Mouse (Mus musculus): ENCODE measurements around the gene Gm45713. TPM values are rescaled to one million over a fixed set of nuclear protein-coding genes. Genes with fewer than 3 reads are reported as not detected.

The Gm45713 gene
- polyA plus RNA-seq, 1 experiment from 2014 or later = 0.53 TPM

GRCm38 (mm10) chr7:45144368-45145174 is 8.5 kb upstream of the Gm45713 start:
- H3K4me2 ChIP-seq (ENCODE audit: low read length) = no peak overlapping the region
- DNase-seq (no peak), ATAC-seq (ENCODE audit: low FRiP score, low TSS enrichment) (no peak)
- no peak overlapping the region for H3K4me3 ChIP-seq (replicated peaks; ENCODE audit: low read depth, low read length)
- H3K4me1 ChIP-seq (ENCODE audit: control insufficient read depth, insufficient read depth, low read length) = no peaks in the 10 kb centered on the region
- H3K27me3 ChIP-seq (ENCODE audit: control insufficient read depth, insufficient read depth, low read length) = no peaks in the 10 kb centered on the region
- WGBS = 83% methylated on average over 13 of the region's 13 CpGs
- no peaks in the 10 kb centered on the region for H3K9me3 ChIP-seq (ENCODE audit: control insufficient read depth, low read length)
- H3K36me3 ChIP-seq (ENCODE audit: control insufficient read depth, insufficient read depth, low read length) = peaks cover 27% of the 10 kb centered on the region
- H3K27ac ChIP-seq (replicated peaks; ENCODE audit: low read depth, low read length) = no peak overlapping the region
- H3K9ac ChIP-seq (replicated peaks; ENCODE audit: low read length) = no peak overlapping the region

GRCm38 (mm10) chr7:45141914-45142313 is 5.9 kb upstream of the Gm45713 start:
- Histone ChIP-seq H3K9ac (replicated peaks; ENCODE audit: low read length) (no peak overlapping the region), H3K4me1 (ENCODE audit: control insufficient read depth, insufficient read depth, low read length) (no peaks in the 10 kb centered on the region), H3K4me2 (ENCODE audit: low read length) (no peak overlapping the region), H3K36me3 (ENCODE audit: control insufficient read depth, insufficient read depth, low read length) (peaks cover 27% of the 10 kb centered on the region), H3K27ac (replicated peaks; ENCODE audit: low read depth, low read length) (no peak overlapping the region), H3K4me3 (replicated peaks; ENCODE audit: low read depth, low read length) (no peak overlapping the region), H3K9me3 (ENCODE audit: control insufficient read depth, low read length) (no peaks in the 10 kb centered on the region), H3K27me3 (ENCODE audit: control insufficient read depth, insufficient read depth, low read length) (no peaks in the 10 kb centered on the region)
- no peak for ATAC-seq (ENCODE audit: low FRiP score, low TSS enrichment)
- WGBS = 89% methylated on average over 5 of the region's 5 CpGs
- no peak for DNase-seq

- no peaks in the 10 kb centered on the region for H3K9me3 ChIP-seq (ENCODE audit: control insufficient read depth, low read length)
- no peak overlapping the region for H3K9ac ChIP-seq (replicated peaks; ENCODE audit: low read length)
- H3K27me3 ChIP-seq (ENCODE audit: control insufficient read depth, insufficient read depth, low read length) = no peaks in the 10 kb centered on the region
- no peak overlapping the region for H3K4me3 ChIP-seq (replicated peaks; ENCODE audit: low read depth, low read length)
- ATAC-seq (ENCODE audit: low FRiP score, low TSS enrichment) (no peak), DNase-seq (no peak)
- peaks cover 25% of the 10 kb centered on the region for H3K36me3 ChIP-seq (ENCODE audit: control insufficient read depth, insufficient read depth, low read length)
- 95% methylated on average over 3 of the region's 3 CpGs for WGBS
- no peak overlapping the region for H3K4me2 ChIP-seq (ENCODE audit: low read length)
- H3K27ac ChIP-seq (replicated peaks; ENCODE audit: low read depth, low read length) = no peak overlapping the region
- H3K4me1 ChIP-seq (ENCODE audit: control insufficient read depth, insufficient read depth, low read length) = no peaks in the 10 kb centered on the region
These were observed 5.3 kb upstream of the Gm45713 start for GRCm38 (mm10) chr7:45141319-45141718.

GRCm38 (mm10) chr7:45139904-45140723 is 4.1 kb upstream of the Gm45713 start:
- Histone ChIP-seq H3K36me3 (ENCODE audit: control insufficient read depth, insufficient read depth, low read length) (peaks cover 14% of the 10 kb centered on the region; the same call in 1 of the 2 replicates), H3K9ac (replicated peaks; ENCODE audit: low read length) (no peak overlapping the region), H3K4me2 (ENCODE audit: low read length) (no peak overlapping the region), H3K27me3 (ENCODE audit: control insufficient read depth, insufficient read depth, low read length) (peaks cover 8% of the 10 kb centered on the region; the same call in 1 of the 2 replicates), H3K9me3 (ENCODE audit: control insufficient read depth, low read length) (no peaks in the 10 kb centered on the region), H3K27ac (replicated peaks; ENCODE audit: low read depth, low read length) (no peak overlapping the region), H3K4me3 (replicated peaks; ENCODE audit: low read depth, low read length) (no peak overlapping the region), H3K4me1 (ENCODE audit: control insufficient read depth, insufficient read depth, low read length) (no peaks in the 10 kb centered on the region)
- 80% methylated on average over 8 of the region's 8 CpGs for WGBS
- DNase-seq = no peak
- ATAC-seq (ENCODE audit: low FRiP score, low TSS enrichment) = no peak

GRCm38 (mm10) chr7:45138403-45138802 is 2.4 kb upstream of the Gm45713 start:
- ATAC-seq (ENCODE audit: low FRiP score, low TSS enrichment) (no peak), DNase-seq (no peak)
- H3K36me3 ChIP-seq (ENCODE audit: control insufficient read depth, insufficient read depth, low read length) = peaks cover 2% of the 10 kb centered on the region; the same call in 1 of the 2 replicates
- no peaks in the 10 kb centered on the region for H3K9me3 ChIP-seq (ENCODE audit: control insufficient read depth, low read length)
- no peaks in the 10 kb centered on the region for H3K4me1 ChIP-seq (ENCODE audit: control insufficient read depth, insufficient read depth, low read length)
- WGBS = 75% methylated on average over 1 of the region's 1 CpGs
- H3K27me3 ChIP-seq (ENCODE audit: control insufficient read depth, insufficient read depth, low read length) = peaks cover 16% of the 10 kb centered on the region; the same call in 1 of the 2 replicates
- no peak overlapping the region for H3K9ac ChIP-seq (replicated peaks; ENCODE audit: low read length)
- H3K4me2 ChIP-seq (ENCODE audit: low read length) = no peak overlapping the region
- no peak overlapping the region for H3K4me3 ChIP-seq (replicated peaks; ENCODE audit: low read depth, low read length)
- no peak overlapping the region for H3K27ac ChIP-seq (replicated peaks; ENCODE audit: low read depth, low read length)

GRCm38 (mm10) chr7:45137171-45138006 is 1.4 kb upstream of the Gm45713 start:
- no peaks in the 10 kb centered on the region for H3K4me1 ChIP-seq (ENCODE audit: control insufficient read depth, insufficient read depth, low read length)
- no peak for ATAC-seq (ENCODE audit: low FRiP score, low TSS enrichment)
- 84% methylated on average over 12 of the region's 12 CpGs for WGBS
- no peak overlapping the region for H3K4me3 ChIP-seq (replicated peaks; ENCODE audit: low read depth, low read length)
- H3K27me3 ChIP-seq (ENCODE audit: control insufficient read depth, insufficient read depth, low read length) = peaks cover 16% of the 10 kb centered on the region; the same call in 1 of the 2 replicates
- H3K9me3 ChIP-seq (ENCODE audit: control insufficient read depth, low read length) = no peaks in the 10 kb centered on the region
- no peak overlapping the region for H3K9ac ChIP-seq (replicated peaks; ENCODE audit: low read length)
- no peak overlapping the region for H3K4me2 ChIP-seq (ENCODE audit: low read length)
- H3K36me3 ChIP-seq (ENCODE audit: control insufficient read depth, insufficient read depth, low read length) = no peaks in the 10 kb centered on the region
- DNase-seq = no peak
- H3K27ac ChIP-seq (replicated peaks; ENCODE audit: low read depth, low read length) = no peak overlapping the region

GRCm38 (mm10) chr7:45135370-45135769 is 661 bp downstream of the Gm45713 start:
- no peaks in the 10 kb centered on the region for H3K36me3 ChIP-seq (ENCODE audit: control insufficient read depth, insufficient read depth, low read length)
- H3K4me1 ChIP-seq (ENCODE audit: control insufficient read depth, insufficient read depth, low read length) = no peaks in the 10 kb centered on the region
- H3K27ac ChIP-seq (replicated peaks; ENCODE audit: low read depth, low read length) = no peak overlapping the region
- H3K4me2 ChIP-seq (ENCODE audit: low read length) = peak overlapping the region; percentile 59; the same call in 1 of the 2 replicates
- ATAC-seq (ENCODE audit: low FRiP score, low TSS enrichment) (no peak), DNase-seq (no peak)
- H3K9me3 ChIP-seq (ENCODE audit: control insufficient read depth, low read length) = no peaks in the 10 kb centered on the region
- H3K4me3 ChIP-seq (replicated peaks; ENCODE audit: low read depth, low read length) = peak overlapping the region; percentile 36; the same call in 1 of the 2 replicates
- no peak overlapping the region for H3K9ac ChIP-seq (replicated peaks; ENCODE audit: low read length)
- 87% methylated on average over 3 of the region's 3 CpGs for WGBS
- peaks cover 16% of the 10 kb centered on the region; the same call in 1 of the 2 replicates for H3K27me3 ChIP-seq (ENCODE audit: control insufficient read depth, insufficient read depth, low read length)

- Histone ChIP-seq H3K36me3 (ENCODE audit: control insufficient read depth, insufficient read depth, low read length) (no peaks in the 10 kb centered on the region), H3K4me3 (replicated peaks; ENCODE audit: low read depth, low read length) (no peak overlapping the region), H3K9ac (replicated peaks; ENCODE audit: low read length) (no peak overlapping the region), H3K27me3 (ENCODE audit: control insufficient read depth, insufficient read depth, low read length) (peaks cover 16% of the 10 kb centered on the region; the same call in 1 of the 2 replicates), H3K4me2 (ENCODE audit: low read length) (no peak overlapping the region), H3K27ac (replicated peaks; ENCODE audit: low read depth, low read length) (no peak overlapping the region), H3K4me1 (ENCODE audit: control insufficient read depth, insufficient read depth, low read length) (0 out of 2 replicates have a peak, but pooled peaks cover 2% of the 10 kb centered on the region), H3K9me3 (ENCODE audit: control insufficient read depth, low read length) (no peaks in the 10 kb centered on the region)
- no peak for ATAC-seq (ENCODE audit: low FRiP score, low TSS enrichment)
- no peak for DNase-seq
- 6% methylated on average over 12 of the region's 12 CpGs for WGBS
These were observed 1.4 kb downstream of the Gm45713 start for GRCm38 (mm10) chr7:45134544-45135026.
